Comparison of ENCODE assay signal across 29 mouse cellular contexts in genomic region chr14:40900267-40900666, GRCm38 (mm10). TPM values are rescaled to one million over a fixed set of nuclear protein-coding genes. Genes with fewer than 3 reads are reported as not detected.
DNase-seq lines count a peak whose midpoint lies in the region; ATAC-seq and TF ChIP-seq lines count a peak whose summit lies in the region.
"Had no signal": no experiment of that assay in that cellular context is flagged by ENCODE, and none has a peak within 500 bp of the region (broad histone marks: within the 10 kb centered on the region; RNA-seq: fewer than 3 reads in every experiment).

No protein-coding gene starts in this region.

- peak; percentile 65 for ATAC-seq in kidney, embryonic 16.5 days (ENCODE audit: low FRiP score, low TSS enrichment)
- 0 out of 2 replicates have a peak, but pooled peaks have one; percentile 17 for ATAC-seq in embryonic facial prominence, embryonic 12.5 days (ENCODE audit: insufficient number of reproducible peaks, insufficient read depth, low FRiP score, low TSS enrichment)
- ATAC-seq in megakaryocyte-erythroid progenitor cell, adult 5-6 weeks (replicated peaks; ENCODE audit: low FRiP score, low TSS enrichment, poor library complexity, severe bottlenecking), result 0 out of 2 replicates have a peak, but pooled peaks have one; percentile 32
- no peak for ATAC-seq in liver, postnatal 0 days
- ATAC-seq: liver, embryonic 12.5 days; lung, postnatal 0 days; midbrain, embryonic 15.5 days had no signal

- 65% methylated on average over 2 of the region's 2 CpGs for WGBS in heart, embryonic 10.5 days
- 21% methylated on average over 2 of the region's 2 CpGs for WGBS in kidney, embryonic 16.5 days
- WGBS in embryonic facial prominence, embryonic 12.5 days, result 55% methylated on average over 2 of the region's 2 CpGs
- WGBS in liver, postnatal 0 days (ENCODE audit: insufficient replicate concordance), result 74% methylated on average over 2 of the region's 2 CpGs

- no peaks in the 10 kb centered on the region for H3K9me3 ChIP-seq in heart, embryonic 10.5 days
- no peaks in the 10 kb centered on the region for H3K9me3 ChIP-seq in kidney, embryonic 16.5 days (ENCODE audit: low read length)
- no peaks in the 10 kb centered on the region for H3K9me3 ChIP-seq in embryonic facial prominence, embryonic 12.5 days
- no peaks in the 10 kb centered on the region for H3K9me3 ChIP-seq in liver, postnatal 0 days (ENCODE audit: low read length)
- H3K9me3 ChIP-seq: embryonic facial prominence, embryonic 13.5 days; forebrain, embryonic 12.5 days; liver, embryonic 12.5 days; megakaryocyte, embryonic 14.5 days; midbrain, embryonic 15.5 days; neural tube, embryonic 12.5 days had no signal

- DNase-seq in heart, adult 11 months, result peak; percentile 46
- no peak for DNase-seq in heart, embryonic 10.5 days (ENCODE audit: low spot score)
- DNase-seq in kidney, adult 8-10 months, result no peak
- no peak for DNase-seq in urinary bladder, postnatal 36 days (ENCODE audit: low spot score in 2 of 2)
- DNase-seq in liver, postnatal 0 days, result no peak
- DNase-seq: adrenal gland, adult 8-10 months; B cell, adult 2 months; cerebellum, adult 8-10 months; cerebellum, postnatal 25 days; gastrocnemius, postnatal 14 days; heart, postnatal 36 days; layer of hippocampus, postnatal 36 days; left cerebral cortex, postnatal 4 days; lung, adult 18-20 months; thymus, postnatal 4 days had no signal

- H3K27me3 ChIP-seq in heart, embryonic 10.5 days (ENCODE audit: insufficient read depth, poor library complexity, severe bottlenecking), result no peaks in the 10 kb centered on the region
- H3K27me3 ChIP-seq in kidney, embryonic 16.5 days (ENCODE audit: insufficient read depth, low read length), result no peaks in the 10 kb centered on the region
- H3K27me3 ChIP-seq in embryonic facial prominence, embryonic 12.5 days, result no peaks in the 10 kb centered on the region
- no peaks in the 10 kb centered on the region for H3K27me3 ChIP-seq in liver, postnatal 0 days (ENCODE audit: insufficient read depth, low read length)
- H3K27me3 ChIP-seq: embryonic facial prominence, embryonic 13.5 days; forebrain, embryonic 12.5 days; liver, embryonic 12.5 days; megakaryocyte, embryonic 14.5 days; midbrain, embryonic 15.5 days; neural tube, embryonic 12.5 days had no signal

- no peak for TF ChIP-seq EP300 in liver, postnatal 0 days (IDR thresholded peaks at IDR 0.05; ENCODE audit: low read depth)

- no peaks in the 10 kb centered on the region for H3K36me3 ChIP-seq in heart, embryonic 10.5 days
- no peaks in the 10 kb centered on the region for H3K36me3 ChIP-seq in kidney, embryonic 16.5 days (ENCODE audit: insufficient read depth, low read length)
- H3K36me3 ChIP-seq in embryonic facial prominence, embryonic 12.5 days, result 0 out of 2 replicates have a peak, but pooled peaks cover 1% of the 10 kb centered on the region
- H3K36me3 ChIP-seq in liver, postnatal 0 days (replicated peaks; ENCODE audit: insufficient read depth, low read length), result 0 out of 2 replicates have a peak, but pooled peaks cover under 1% of the 10 kb centered on the region
- H3K36me3 ChIP-seq: midbrain, embryonic 15.5 days had no signal

- H3K4me3 ChIP-seq in heart, embryonic 10.5 days, result no peak overlapping the region
- H3K4me3 ChIP-seq in kidney, embryonic 16.5 days (ENCODE audit: low read length), result no peak overlapping the region
- H3K4me3 ChIP-seq in embryonic facial prominence, embryonic 12.5 days, result no peak overlapping the region
- no peak overlapping the region for H3K4me3 ChIP-seq in liver, postnatal 0 days (ENCODE audit: low read depth, low read length)
- H3K4me3 ChIP-seq: embryonic facial prominence, embryonic 13.5 days; erythroblast, embryonic 14.5 days; forebrain, embryonic 12.5 days; liver, embryonic 12.5 days; megakaryocyte, embryonic 14.5 days; midbrain, embryonic 15.5 days; neural tube, embryonic 12.5 days had no signal

- no peak for TF ChIP-seq CTCF in liver, postnatal 0 days (IDR thresholded peaks at IDR 0.05; ENCODE audit: low read depth)

- no peak overlapping the region for H3K4me2 ChIP-seq in kidney, embryonic 16.5 days (replicated peaks; ENCODE audit: low read depth, low read length)
- H3K4me2 ChIP-seq in embryonic facial prominence, embryonic 12.5 days (replicated peaks), result no peak overlapping the region
- no peak overlapping the region for H3K4me2 ChIP-seq in liver, postnatal 0 days (ENCODE audit: low read depth, low read length)
- H3K4me2 ChIP-seq: embryonic facial prominence, embryonic 13.5 days; forebrain, embryonic 12.5 days; heart, embryonic 11.5 days; hindbrain, embryonic 14.5 days; liver, embryonic 12.5 days; midbrain, embryonic 15.5 days; neural tube, embryonic 12.5 days had no signal

- H3K4me1 ChIP-seq in heart, embryonic 10.5 days, result peaks cover 17% of the 10 kb centered on the region
- H3K4me1 ChIP-seq in kidney, embryonic 16.5 days (ENCODE audit: insufficient read depth, low read length), result peaks cover 57% of the 10 kb centered on the region
- H3K4me1 ChIP-seq in embryonic facial prominence, embryonic 12.5 days, result peaks cover 3% of the 10 kb centered on the region; the same call in 1 of the 2 replicates
- H3K4me1 ChIP-seq in liver, postnatal 0 days (ENCODE audit: insufficient read depth), result peaks cover 7% of the 10 kb centered on the region; the same call in 1 of the 2 replicates
- H3K4me1 ChIP-seq: embryonic facial prominence, embryonic 13.5 days; forebrain, embryonic 12.5 days; midbrain, embryonic 15.5 days; neural tube, embryonic 12.5 days had no signal

- no peak overlapping the region for H3K9ac ChIP-seq in kidney, embryonic 16.5 days (replicated peaks; ENCODE audit: low read length)
- no peak overlapping the region for H3K9ac ChIP-seq in embryonic facial prominence, embryonic 12.5 days
- no peak overlapping the region for H3K9ac ChIP-seq in liver, postnatal 0 days (replicated peaks)
- H3K9ac ChIP-seq: embryonic facial prominence, embryonic 13.5 days; forebrain, embryonic 12.5 days; hindbrain, embryonic 14.5 days; liver, embryonic 12.5 days; midbrain, embryonic 15.5 days; neural tube, embryonic 12.5 days had no signal

- no peak overlapping the region for H3K27ac ChIP-seq in heart, embryonic 10.5 days
- H3K27ac ChIP-seq in kidney, embryonic 16.5 days (ENCODE audit: low read length), result no peak overlapping the region
- no peak overlapping the region for H3K27ac ChIP-seq in embryonic facial prominence, embryonic 12.5 days
- no peak overlapping the region for H3K27ac ChIP-seq in liver, postnatal 0 days (ENCODE audit: low read depth)
- H3K27ac ChIP-seq: embryonic facial prominence, embryonic 13.5 days; forebrain, embryonic 12.5 days; hindbrain, embryonic 14.5 days; liver, embryonic 12.5 days; midbrain, embryonic 15.5 days; neural tube, embryonic 12.5 days had no signal

RNA-seq across cellular contexts. Expression of gene Sh2d4b, which starts 7.2 kb away (rescaled TPM):
- polyA plus RNA-seq in heart, embryonic 10.5 days (2016; fragmentation: Nextera tagmentation; extraction: Ambion mirVana), result 0.14 and 0.41 TPM in 2 replicates
- 0.81 and 0.99 TPM in 2 replicates for polyA plus RNA-seq in kidney, embryonic 16.5 days (2015; fragmentation: Nextera tagmentation; extraction: Ambion mirVana)
- polyA plus RNA-seq in embryonic facial prominence, embryonic 12.5 days (2016; fragmentation: Nextera tagmentation; extraction: Ambion mirVana), result 0.47 and 0.62 TPM in 2 replicates
- not detected in 2 replicates for total RNA-seq in megakaryocyte-erythroid progenitor cell, adult 5-6 weeks (2014; fragmentation: Nextera tagmentation)
- 0.70 TPM in 1 of 2 replicates, not detected in the other for total RNA-seq in megakaryocyte-erythroid progenitor cell, adult 5-6 weeks (2017)
- polyA plus RNA-seq in liver, postnatal 0 days (2015; fragmentation: Nextera tagmentation; extraction: Ambion mirVana), result 0.05 and 0.13 TPM in 2 replicates
- total RNA-seq: granulocyte monocyte progenitor cell, adult 5-6 weeks had no signal
